Mouse (Mus musculus) bone marrow, adult 2 months (tissue): ENCODE data around the gene Dlx5.

ENCODE experiments used
- CTCF ChIP-seq: fragments of 200-500 bp; IDR thresholded peaks from 2 replicates; pipeline ENCODE4 v1.5.1; 2011; ENCODE audit warnings: low read length, control low read depth; ENCODE audit not compliant: control insufficient read depth, insufficient read depth
- POLR2A ChIP-seq: fragments of 200-500 bp; IDR thresholded peaks from 2 replicates; pipeline ENCODE4 v1.6.1; 2011; ENCODE audit warnings: low read depth, mild to moderate bottlenecking, control low read depth, low read length, borderline replicate concordance; ENCODE audit not compliant: control insufficient read depth

- TF ChIP-seq POLR2A (no peak), CTCF (no peak)
These were observed 25.6 kb downstream of the Dlx5 start for GRCm38 (mm10) chr6:6856316-6856715.
